Mouse (Mus musculus) forelimb bud, embryonic 11.5 days (tissue): ENCODE data around the gene Gm13290.
"Not testable (repeated sequence)": the region's sequence is repeated elsewhere in the genome, so short reads cannot be mapped to it uniquely, and the experiment has no call there.

Experiments
- DNase-seq: peaks from one replicate; pipeline ENCODE4 v3.0.0-alpha.2; 2012; ENCODE audit warnings: low read depth, low spot score

Gene Gm13290

GRCm38 (mm10) chr4:88773534-88773933 is at the start of gene Gm13290:
Gene Gm13290 (plus strand): TSS chr4:88773834.
- not testable (repeated sequence) for DNase-seq

- DNase-seq = no peak
These were observed 46.9 kb upstream of the Gm13290 start for GRCm38 (mm10) chr4:88726727-88727126.

- no peak for DNase-seq
These were observed 46.3 kb upstream of the Gm13290 start for GRCm38 (mm10) chr4:88727324-88727723.

DNA sequence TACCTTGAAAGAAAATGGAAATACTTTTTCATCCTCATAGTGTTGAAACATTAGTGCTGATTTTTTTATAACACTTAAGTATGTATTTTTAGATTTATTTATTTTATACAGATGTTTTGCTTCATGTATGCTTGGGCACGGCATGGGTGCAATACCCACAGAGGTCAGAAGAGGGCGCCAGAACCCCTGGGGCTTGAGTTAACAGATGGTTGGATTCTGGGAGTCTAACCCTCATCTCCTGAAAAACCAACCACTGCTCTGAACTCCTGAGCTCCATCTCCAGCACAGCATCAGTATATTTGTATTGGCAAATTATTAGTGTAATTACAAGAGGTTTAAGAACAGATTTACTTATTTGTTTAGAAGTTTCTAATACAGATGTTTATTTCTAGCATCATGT is 35.2 kb upstream of the Gm13290 start:
- DNase-seq = peak; percentile 77

DNA sequence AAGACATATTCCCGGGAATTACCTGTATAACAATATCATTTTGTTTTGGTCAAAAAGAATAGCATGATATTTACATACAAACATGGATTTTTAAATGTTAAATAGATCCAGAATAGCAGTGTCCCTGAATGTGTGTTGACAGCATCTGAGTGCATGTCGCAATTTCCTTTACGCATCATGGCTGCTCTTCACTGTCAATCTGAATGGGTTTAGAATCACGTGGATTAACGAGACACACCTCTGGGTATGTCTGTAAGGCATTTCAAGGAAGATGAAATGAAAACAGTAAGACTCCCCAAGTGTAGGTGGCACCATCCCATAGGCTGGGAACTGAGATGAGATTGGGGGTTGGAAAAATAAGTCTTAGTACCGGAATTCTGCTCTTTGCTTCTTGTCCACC is 34.6 kb upstream of the Gm13290 start:
- DNase-seq = no peak

DNA sequence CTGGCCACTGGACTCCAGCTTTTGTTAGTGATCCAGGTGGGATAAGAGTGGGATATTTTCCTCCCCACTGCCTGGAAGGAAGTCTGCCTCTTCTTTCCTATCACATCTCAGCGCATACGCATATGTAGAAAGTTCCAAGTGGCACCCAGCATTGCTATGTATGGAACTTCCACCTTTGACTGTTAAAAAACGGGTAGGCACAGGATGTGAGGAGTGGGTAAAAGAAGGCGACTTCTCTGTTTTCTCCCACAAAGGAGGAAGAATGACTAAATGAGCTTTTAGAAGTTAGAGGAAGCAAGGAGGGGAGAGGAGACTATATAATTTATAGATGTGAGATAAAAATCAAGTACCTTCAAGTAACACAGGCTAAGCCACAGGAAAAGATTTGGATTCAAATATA is 32.2 kb upstream of the Gm13290 start:
- no peak for DNase-seq

GRCm38 (mm10) chr4:88742771-88743371 is 30.8 kb upstream of the Gm13290 start:
- DNase-seq = no peak

- DNase-seq = no peak
These were observed 29.4 kb upstream of the Gm13290 start for GRCm38 (mm10) chr4:88744207-88744606.

GRCm38 (mm10) chr4:88749926-88750325 is 23.7 kb upstream of the Gm13290 start:
- DNase-seq = no peak

- not testable (repeated sequence) for DNase-seq
These were observed 18.8 kb upstream of the Gm13290 start, which contains the start of gene Gm13271 for GRCm38 (mm10) chr4:88754818-88755340. Gene Gm13271 (plus strand): TSS chr4:88754868.

DNA sequence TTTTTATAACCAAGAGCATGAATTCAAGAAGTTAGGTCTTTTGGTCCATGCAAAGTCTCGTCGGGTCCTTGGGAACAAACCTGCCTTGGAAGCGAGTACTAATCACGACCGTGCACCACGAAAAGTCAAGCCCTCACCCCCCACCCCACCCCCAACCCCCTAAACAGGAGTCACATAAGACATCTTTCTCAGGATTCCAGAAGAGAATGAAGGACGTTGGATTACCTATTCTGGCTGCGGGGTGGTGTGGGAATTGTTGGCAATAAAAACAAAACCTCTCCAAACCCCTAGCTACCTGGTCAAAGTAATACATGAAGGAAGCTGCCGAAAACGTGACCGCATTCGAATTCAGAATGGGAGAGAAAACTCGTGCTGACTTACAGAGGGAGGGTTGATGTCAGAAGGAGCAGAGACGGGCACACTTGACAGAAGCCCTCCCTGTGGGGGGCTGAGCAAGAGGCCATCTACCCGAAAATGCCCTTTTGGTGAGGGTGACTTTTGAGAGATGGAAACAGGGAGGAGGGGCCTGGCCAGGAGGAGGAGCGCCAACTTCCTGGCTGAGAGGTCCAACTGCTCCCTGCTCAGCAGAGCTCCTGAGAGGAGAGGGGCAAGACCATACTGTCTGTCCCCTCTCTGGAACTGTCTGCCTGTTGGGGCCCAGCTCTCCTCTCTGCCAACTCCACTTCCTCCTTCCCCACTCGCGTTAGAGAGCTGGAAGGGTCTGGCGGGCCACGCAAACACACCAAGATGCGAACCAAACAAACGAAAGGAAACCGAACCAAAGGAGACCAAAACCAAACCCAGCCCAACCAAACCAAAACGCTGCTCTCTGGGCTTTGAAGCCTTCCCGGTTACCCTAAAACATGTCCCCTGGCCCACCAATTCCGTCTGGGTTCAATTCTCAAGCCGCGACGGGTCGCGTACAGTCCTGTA is 16.8 kb upstream of the Gm13290 start:
- DNase-seq = not testable (repeated sequence)

GRCm38 (mm10) chr4:88757628-88758031 is 16.0 kb upstream of the Gm13290 start:
- DNase-seq = not testable (repeated sequence)

GRCm38 (mm10) chr4:88758751-88759150 is 14.9 kb upstream of the Gm13290 start:
- DNase-seq = not testable (repeated sequence)

DNA sequence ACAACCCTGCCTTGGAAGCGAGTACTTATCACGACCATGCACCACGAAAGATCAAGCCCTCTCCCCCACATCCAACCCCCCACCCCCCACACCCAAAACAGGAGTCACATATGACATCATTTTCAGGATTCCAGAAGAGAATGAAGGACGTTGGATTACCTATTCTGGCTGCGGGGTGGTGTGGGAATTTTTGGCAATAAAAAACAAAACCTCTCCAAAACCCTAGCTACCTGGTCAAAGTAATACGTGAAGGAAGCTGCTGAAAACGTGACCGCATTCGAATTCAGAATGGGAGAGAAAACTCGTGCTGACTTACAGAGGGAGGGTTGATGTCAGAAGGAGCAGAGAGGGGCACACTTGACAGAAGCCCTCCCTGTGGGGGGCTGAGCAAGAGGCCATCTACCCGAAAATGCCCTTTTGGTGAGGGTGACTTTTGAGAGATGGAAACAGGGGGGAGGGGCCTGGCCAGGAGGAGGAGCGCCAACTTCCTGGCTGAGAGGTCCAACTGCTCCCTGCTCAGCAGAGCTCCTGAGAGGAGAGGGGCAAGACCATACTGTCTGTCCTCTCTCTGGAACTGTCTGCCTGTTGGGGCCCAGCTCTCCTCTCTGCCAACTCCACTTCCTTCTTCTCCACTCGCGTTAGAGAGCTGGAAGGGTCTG is 13.9 kb upstream of the Gm13290 start, which contains the start of gene Gm13283:
Gene Gm13283 (plus strand): TSS at position 510 of the 659 bp plus-strand sequence.
- DNase-seq = not testable (repeated sequence)

DNA sequence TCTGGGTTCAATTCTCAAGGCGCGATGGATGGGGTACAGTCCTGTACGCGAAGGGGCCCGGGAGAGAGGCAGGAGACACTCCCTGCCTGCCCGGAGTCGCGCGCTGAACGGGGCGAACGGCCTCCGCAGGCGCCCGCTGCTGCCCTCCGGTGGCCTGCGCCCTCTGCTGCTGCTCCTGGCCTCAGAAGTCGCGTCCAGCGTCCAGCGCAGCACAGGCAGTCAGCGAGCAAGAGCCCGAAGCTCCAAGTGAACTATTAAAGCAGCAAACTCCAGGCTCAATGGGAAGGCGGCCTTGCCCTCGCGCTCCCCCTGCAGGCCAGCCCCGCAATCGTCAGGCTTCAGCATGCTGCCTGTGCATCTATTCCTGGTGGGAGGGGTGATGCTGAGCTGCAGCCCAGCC is 13.2 kb upstream of the Gm13290 start:
- not testable (repeated sequence) for DNase-seq

GRCm38 (mm10) chr4:88761776-88762175 is 11.9 kb upstream of the Gm13290 start:
- DNase-seq = not testable (repeated sequence)

GRCm38 (mm10) chr4:88762341-88762740 is 11.3 kb upstream of the Gm13290 start:
- DNase-seq = not testable (repeated sequence)

- DNase-seq = peak; percentile 39
These were observed 10.1 kb upstream of the Gm13290 start for GRCm38 (mm10) chr4:88763384-88764018.

DNA sequence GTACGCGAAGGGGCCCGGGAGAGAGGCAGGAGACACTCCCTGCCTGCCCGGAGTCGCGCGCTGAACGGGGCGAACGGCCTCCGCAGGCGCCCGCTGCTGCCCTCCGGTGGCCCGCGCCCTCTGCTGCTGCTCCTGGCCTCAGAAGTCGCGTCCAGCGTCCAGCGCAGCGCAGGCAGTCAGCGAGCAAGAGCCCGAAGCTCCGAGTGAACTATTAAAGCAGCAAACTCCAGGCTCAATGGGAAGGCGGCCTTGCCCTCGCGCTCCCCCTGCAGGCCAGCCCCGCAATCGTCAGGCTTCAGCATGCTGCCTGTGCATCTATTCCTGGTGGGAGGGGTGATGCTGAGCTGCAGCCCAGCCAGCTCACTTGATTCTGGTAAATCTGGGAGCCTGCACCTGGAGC is 3.0 kb downstream of the Gm13290 start, which contains the start of gene Gm13289:
Gene Gm13289 (plus strand): TSS at position 301 of the 400 bp plus-strand sequence.
- not testable (repeated sequence) for DNase-seq

DNA sequence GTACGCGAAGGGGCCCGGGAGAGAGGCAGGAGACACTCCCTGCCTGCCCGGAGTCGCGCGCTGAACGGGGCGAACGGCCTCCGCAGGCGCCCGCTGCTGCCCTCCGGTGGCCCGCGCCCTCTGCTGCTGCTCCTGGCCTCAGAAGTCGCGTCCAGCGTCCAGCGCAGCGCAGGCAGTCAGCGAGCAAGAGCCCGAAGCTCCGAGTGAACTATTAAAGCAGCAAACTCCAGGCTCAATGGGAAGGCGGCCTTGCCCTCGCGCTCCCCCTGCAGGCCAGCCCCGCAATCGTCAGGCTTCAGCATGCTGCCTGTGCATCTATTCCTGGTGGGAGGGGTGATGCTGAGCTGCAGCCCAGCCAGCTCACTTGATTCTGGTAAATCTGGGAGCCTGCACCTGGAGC is 5.9 kb downstream of the Gm13290 start, which contains the start of gene Gm13272:
Gene Gm13272 (plus strand): TSS at position 301 of the 400 bp plus-strand sequence.
- not testable (repeated sequence) for DNase-seq

DNA sequence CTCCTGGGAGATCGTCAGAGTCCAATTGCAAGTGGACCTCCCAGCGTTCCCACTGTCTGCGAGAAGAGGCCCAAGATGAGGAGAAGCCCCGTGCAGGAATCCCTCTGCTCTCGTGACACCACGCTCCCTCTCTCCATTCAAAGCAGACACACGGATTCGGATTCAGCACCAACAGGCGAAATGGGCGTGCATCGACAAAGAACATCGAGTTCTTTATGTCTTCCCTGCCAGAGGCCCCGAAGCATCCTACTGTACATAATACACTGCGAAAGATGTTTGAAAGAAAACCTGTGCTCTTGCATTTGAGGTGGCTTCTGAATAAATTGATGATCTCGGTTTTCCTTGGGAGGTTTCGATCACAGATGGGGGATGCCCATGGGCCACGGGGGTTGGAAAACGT is 6.7 kb downstream of the Gm13290 start:
- DNase-seq = not testable (repeated sequence)
